Comparison of ENCODE assay signal across 23 mouse cellular contexts in the genomic region with DNA sequence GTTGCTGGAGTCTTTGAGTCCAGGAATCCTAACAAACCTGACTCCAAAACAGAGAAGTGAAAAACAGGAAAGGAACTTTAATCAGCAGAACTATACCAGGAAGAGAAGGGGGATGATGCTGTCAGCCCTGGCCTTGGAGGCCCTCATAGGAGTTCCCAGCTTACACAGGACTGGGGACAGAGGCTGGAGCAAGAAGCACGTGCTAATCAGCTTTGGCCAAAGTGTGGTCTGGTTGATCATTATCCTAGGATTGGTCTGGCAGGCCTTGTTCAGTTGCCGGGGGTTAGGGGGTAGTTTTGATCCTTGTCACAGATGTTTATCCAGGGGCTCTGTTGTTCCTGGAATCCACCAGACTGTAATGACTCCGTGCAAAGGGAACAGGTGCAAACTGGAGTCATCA. TPM values are rescaled to one million over a fixed set of nuclear protein-coding genes. Genes with fewer than 3 reads are reported as not detected.
DNase-seq lines count a peak whose midpoint lies in the region; ATAC-seq and TF ChIP-seq lines count a peak whose summit lies in the region.
"Had no signal": no experiment of that assay in that cellular context is flagged by ENCODE, and none has a peak within 500 bp of the region (broad histone marks: within the 10 kb centered on the region; RNA-seq: fewer than 3 reads in every experiment).

No protein-coding gene starts in this region.

- no peaks in the 10 kb centered on the region for H3K9me3 ChIP-seq in liver, embryonic 11.5 days (ENCODE audit: control insufficient read depth, low read length)
- H3K9me3 ChIP-seq in liver, embryonic 14.5 days (ENCODE audit: control insufficient read depth, low read length), result no peaks in the 10 kb centered on the region
- H3K9me3 ChIP-seq: forebrain, embryonic 10.5 days; heart, embryonic 13.5 days; hindbrain, embryonic 13.5 days; midbrain, embryonic 12.5 days had no signal

- H3K9ac ChIP-seq in liver, embryonic 11.5 days (ENCODE audit: low read depth, low read length), result no peak overlapping the region
- H3K9ac ChIP-seq in liver, embryonic 14.5 days (replicated peaks), result no peak overlapping the region
- H3K9ac ChIP-seq: forebrain, postnatal 0 days; heart, embryonic 13.5 days; hindbrain, embryonic 13.5 days; midbrain, embryonic 12.5 days had no signal

- H3K36me3 ChIP-seq in liver, embryonic 11.5 days (ENCODE audit: control insufficient read depth, insufficient read depth, low read length), result no peaks in the 10 kb centered on the region
- H3K36me3 ChIP-seq in liver, embryonic 14.5 days (replicated peaks; ENCODE audit: control insufficient read depth, insufficient read depth, low read depth), result no peaks in the 10 kb centered on the region
- H3K36me3 ChIP-seq: heart, embryonic 13.5 days had no signal

- 26% methylated on average over 3 of the region's 3 CpGs for WGBS in liver, embryonic 11.5 days
- 23% methylated on average over 3 of the region's 3 CpGs for WGBS in liver, embryonic 14.5 days (ENCODE audit: insufficient replicate concordance)

- DNase-seq in liver, result peak; percentile 17
- no peak for DNase-seq in liver, embryonic 11.5 days (ENCODE audit: low spot score)
- DNase-seq in kidney, postnatal 10 days, result peak; percentile 50
- DNase-seq in liver, embryonic 14.5 days (ENCODE audit: low read depth in 3 of 3, low spot score in 3 of 3), result no peak
- no peak for DNase-seq in spleen, adult 12 weeks (ENCODE audit: low spot score)
- no peak for DNase-seq in adrenal gland, postnatal 36 days
- DNase-seq in left cerebral cortex, adult 9 months (ENCODE audit: low spot score in 2 of 2), result no peak
- DNase-seq in layer of hippocampus, postnatal 25 days (ENCODE audit: extremely low spot score in 1 of 2, low spot score in 1 of 2), result no peak
- DNase-seq: B cell, adult 2 months; cerebellum, adult 2 months; cerebellum, postnatal 36 days; forebrain, postnatal 0 days; gastrocnemius, postnatal 10 days; heart, adult 11 months; right cerebral cortex, postnatal 14 days; thymus, postnatal 14 days had no signal

- H3K4me2 ChIP-seq in liver, embryonic 11.5 days, result no peak overlapping the region
- no peak overlapping the region for H3K4me2 ChIP-seq in liver, embryonic 14.5 days (ENCODE audit: low read depth)
- H3K4me2 ChIP-seq: heart, embryonic 13.5 days; hindbrain, embryonic 13.5 days; midbrain, embryonic 12.5 days had no signal

- no peak overlapping the region for H3K27ac ChIP-seq in liver, embryonic 11.5 days (ENCODE audit: low read depth, low read length)
- no peak overlapping the region for H3K27ac ChIP-seq in liver, embryonic 14.5 days
- H3K27ac ChIP-seq: forebrain, embryonic 10.5 days; heart, embryonic 13.5 days; hindbrain, embryonic 13.5 days; left cerebral cortex, adult 2 months; midbrain, embryonic 12.5 days had no signal

- no peak overlapping the region for H3K4me3 ChIP-seq in liver, embryonic 11.5 days (ENCODE audit: low read depth, low read length)
- no peak overlapping the region for H3K4me3 ChIP-seq in liver, embryonic 14.5 days (ENCODE audit: insufficient read depth in 1 of 2, low read depth in 2 of 2, low read length in 2 of 2)
- H3K4me3 ChIP-seq: forebrain, embryonic 10.5 days; heart, embryonic 13.5 days; hindbrain, embryonic 13.5 days; left cerebral cortex, adult 2 months; midbrain, embryonic 12.5 days had no signal

- peaks cover 44% of the 10 kb centered on the region for H3K27me3 ChIP-seq in liver, embryonic 11.5 days (replicated peaks; ENCODE audit: control insufficient read depth, insufficient read depth, low read length)
- H3K27me3 ChIP-seq in liver, embryonic 14.5 days (ENCODE audit: control insufficient read depth, insufficient read depth, low read length), result peaks cover 35% of the 10 kb centered on the region

- peaks cover 13% of the 10 kb centered on the region for H3K4me1 ChIP-seq in liver, embryonic 11.5 days (replicated peaks; ENCODE audit: control insufficient read depth, insufficient read depth, low read length)
- H3K4me1 ChIP-seq in liver, embryonic 14.5 days (replicated peaks; ENCODE audit: control insufficient read depth in 2 of 2, insufficient read depth in 2 of 2, low read length in 1 of 2), result peaks cover 0 to 12% of the 10 kb centered on the region in 2 experiments; a peak in 2 of 4 replicates

- ATAC-seq in liver, embryonic 11.5 days (replicated peaks; ENCODE audit: low FRiP score), result no peak; the same call in 1 of the 2 replicates
- ATAC-seq in liver, embryonic 14.5 days (ENCODE audit: insufficient read depth), result peak; percentile 45; the same call in 1 of the 2 replicates
- ATAC-seq: forebrain, postnatal 0 days; inflammation-experienced regulatory T-cells, adult 6 months had no signal

- no peak for TF ChIP-seq CTCF in liver, embryonic 14.5 days (IDR thresholded peaks at IDR 0.05; ENCODE audit: low read depth)

- TF ChIP-seq EP300 in liver, embryonic 14.5 days (IDR thresholded peaks at IDR 0.05; ENCODE audit: low read depth), result no peak

RNA-seq across cellular contexts. Expression of gene AI464131, which starts 8.5 kb away (rescaled TPM):
- polyA plus RNA-seq in liver, embryonic 11.5 days (2014; fragmentation: Nextera tagmentation; extraction: Ambion mirVana), result 1.5 TPM in 2 replicates
- 0.39 and 0.44 TPM in 2 replicates for polyA plus RNA-seq in liver, embryonic 14.5 days (2012; rRNA removed)
- polyA plus RNA-seq in liver, embryonic 14.5 days (2014; fragmentation: Nextera tagmentation; extraction: Ambion mirVana), result 0.33 and 0.62 TPM in 2 replicates
- 10 to 100 TPM in 1 of 2 experiments, 1 to 10 TPM in 1; 8.4 to 14.8 TPM for total RNA-seq in adrenal gland, postnatal 36 days (2021)
- total RNA-seq in layer of hippocampus, postnatal 25 days (2021), result 10 to 100 TPM; 32.4 to 33.3 TPM
- polyA plus RNA-seq: inflammation-experienced regulatory T-cells, adult 6 months had no signal

RNA-seq across cellular contexts. Expression of gene 1110017D15Rik, which starts 22.8 kb away (rescaled TPM):
- 0.43 TPM in 1 of 2 replicates, not detected in the other for polyA plus RNA-seq in liver, embryonic 11.5 days (2014; fragmentation: Nextera tagmentation; extraction: Ambion mirVana)
- polyA plus RNA-seq in liver, embryonic 14.5 days (2012; rRNA removed), result not detected in 2 replicates
- not detected in 2 replicates for polyA plus RNA-seq in liver, embryonic 14.5 days (2014; fragmentation: Nextera tagmentation; extraction: Ambion mirVana)
- total RNA-seq in adrenal gland, postnatal 36 days (2021), result 1 to 10 TPM in 1 of 2 experiments, not detected in 1; 1.3 TPM
- 1 to 10 TPM; 4.5 to 7.0 TPM for total RNA-seq in layer of hippocampus, postnatal 25 days (2021)
- total RNA-seq: heart, postnatal 25 days had no signal
- polyA plus RNA-seq: inflammation-experienced regulatory T-cells, adult 6 months had no signal

RNA-seq across cellular contexts. Expression of gene Nudt2, which starts 29.4 kb away (rescaled TPM):
- 45.5 and 49.0 TPM in 2 replicates for polyA plus RNA-seq in liver, embryonic 11.5 days (2014; fragmentation: Nextera tagmentation; extraction: Ambion mirVana)
- 7.6 and 13.3 TPM in 2 replicates for polyA plus RNA-seq in liver, embryonic 14.5 days (2012; rRNA removed)
- 22.4 and 22.5 TPM in 2 replicates for polyA plus RNA-seq in liver, embryonic 14.5 days (2014; fragmentation: Nextera tagmentation; extraction: Ambion mirVana)
- total RNA-seq in adrenal gland, postnatal 36 days (2021), result 10 to 100 TPM; 22.9 to 37.8 TPM
- total RNA-seq in layer of hippocampus, postnatal 25 days (2021), result 10 to 100 TPM; 27.4 to 31.4 TPM

RNA-seq across cellular contexts. Expression of gene Kif24, which starts 29.7 kb away (rescaled TPM):
- 6.2 and 8.6 TPM in 2 replicates for polyA plus RNA-seq in liver, embryonic 11.5 days (2014; fragmentation: Nextera tagmentation; extraction: Ambion mirVana)
- 3.4 and 4.2 TPM in 2 replicates for polyA plus RNA-seq in liver, embryonic 14.5 days (2012; rRNA removed)
- polyA plus RNA-seq in liver, embryonic 14.5 days (2014; fragmentation: Nextera tagmentation; extraction: Ambion mirVana), result 4.0 and 4.2 TPM in 2 replicates
- total RNA-seq in adrenal gland, postnatal 36 days (2021), result 1 to 10 TPM; 1.4 to 2.1 TPM
- 1 to 10 TPM; 1.0 to 1.5 TPM for total RNA-seq in layer of hippocampus, postnatal 25 days (2021)

Comparison
In these comparisons a context has a peak if more than half of its experiments do, and no peak if none do; other contexts are left out.
1. DNase-seq: peak in liver (single experiment) and kidney, postnatal 10 days (single experiment); none in liver, embryonic 11.5 days (single experiment), liver, embryonic 14.5 days (0 of 3), spleen, adult 12 weeks (single experiment), adrenal gland, postnatal 36 days (0 of 2), left cerebral cortex, adult 9 months (0 of 2) and layer of hippocampus, postnatal 25 days (0 of 2).